Mouse (Mus musculus): Measurements from ENCODE around the gene Ptdss2. TPM values are rescaled to one million over a fixed set of nuclear protein-coding genes. Genes with fewer than 3 reads are reported as not detected.

Gene Ptdss2
- 82.2 and 84.7 TPM in 2 replicates for polyA plus RNA-seq (2016; fragmentation: Nextera tagmentation; extraction: Ambion mirVana)

DNA sequence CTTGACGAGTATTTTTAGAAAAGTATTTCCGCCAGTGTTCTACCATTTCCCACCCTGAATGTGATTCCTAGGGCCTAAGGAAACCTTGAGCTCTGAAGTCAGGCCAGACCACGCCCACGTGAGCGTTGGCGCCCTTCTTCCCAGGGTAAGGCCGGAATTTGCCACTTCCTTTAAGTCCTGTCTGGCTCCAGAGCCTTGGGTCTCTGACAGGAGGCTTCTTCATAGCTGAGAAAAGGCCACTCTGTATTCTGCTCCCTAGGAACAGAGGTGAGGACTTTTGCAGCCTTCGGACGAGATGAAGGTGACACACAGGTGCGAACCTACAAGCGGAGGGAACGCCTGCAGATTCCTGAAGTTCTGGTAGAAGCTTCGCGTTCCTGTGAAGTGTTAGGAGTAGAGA is at the start of gene Ptdss2:
TSS of gene Ptdss2 (plus strand) at position 138 of the 400 bp plus-strand sequence.
- H3K27me3 ChIP-seq, result peaks cover 12% of the 10 kb centered on the region; the same call in 1 of the 2 replicates
- no peaks in the 10 kb centered on the region for H3K36me3 ChIP-seq
- no peaks in the 10 kb centered on the region for H3K9me3 ChIP-seq
- peak within 1 kb of the TSS; percentile 53 for H3K4me3 ChIP-seq
- H3K4me1 ChIP-seq, result 0 out of 2 replicates have a peak, but pooled peaks cover 3% of the 10 kb centered on the region
- peak within 1 kb of the TSS; percentile 41 for H3K9ac ChIP-seq
- H3K4me2 ChIP-seq (replicated peaks), result peak within 1 kb of the TSS; percentile 53
- H3K27ac ChIP-seq, result peak within 1 kb of the TSS; percentile 73
- ATAC-seq (ENCODE audit: insufficient number of reproducible peaks, insufficient read depth, low FRiP score, low TSS enrichment), result no peak
- 44% methylated on average over 14 of the region's 14 CpGs for WGBS

GRCm38 (mm10) chr7:141073782-141074181 is 48.4 kb upstream of the Ptdss2 start:
- H3K9ac ChIP-seq, result no peak overlapping the region
- H3K36me3 ChIP-seq, result no peaks in the 10 kb centered on the region
- peaks cover 18% of the 10 kb centered on the region; the same call in 1 of the 2 replicates for H3K4me1 ChIP-seq
- H3K9me3 ChIP-seq, result no peaks in the 10 kb centered on the region
- 84% methylated on average over 4 of the region's 4 CpGs for WGBS
- H3K27ac ChIP-seq, result no peak overlapping the region
- no peak for ATAC-seq (ENCODE audit: insufficient number of reproducible peaks, insufficient read depth, low FRiP score, low TSS enrichment)
- no peak overlapping the region for H3K4me3 ChIP-seq
- no peak overlapping the region for H3K4me2 ChIP-seq (replicated peaks)
- H3K27me3 ChIP-seq, result peaks cover 23% of the 10 kb centered on the region

GRCm38 (mm10) chr7:141077841-141078240 is 44.3 kb upstream of the Ptdss2 start, which contains the start of gene Pkp3:
Gene Pkp3, plus strand, starts transcription at chr7:141078218.
- 87% methylated on average over 15 of the region's 15 CpGs for WGBS
- no peak for ATAC-seq (ENCODE audit: insufficient number of reproducible peaks, insufficient read depth, low FRiP score, low TSS enrichment)
- H3K9me3 ChIP-seq, result no peaks in the 10 kb centered on the region
- no peak within 1 kb of the TSS for H3K9ac ChIP-seq
- H3K4me3 ChIP-seq, result no peak within 1 kb of the TSS
- no peaks in the 10 kb centered on the region for H3K36me3 ChIP-seq
- H3K4me1 ChIP-seq, result 0 out of 2 replicates have a peak, but pooled peaks cover 5% of the 10 kb centered on the region
- H3K27ac ChIP-seq, result 0 out of 2 replicates have a peak within 1 kb of the TSS, but pooled peaks have one; percentile 25
- peaks cover 26% of the 10 kb centered on the region for H3K27me3 ChIP-seq
- no peak within 1 kb of the TSS for H3K4me2 ChIP-seq (replicated peaks)

DNA sequence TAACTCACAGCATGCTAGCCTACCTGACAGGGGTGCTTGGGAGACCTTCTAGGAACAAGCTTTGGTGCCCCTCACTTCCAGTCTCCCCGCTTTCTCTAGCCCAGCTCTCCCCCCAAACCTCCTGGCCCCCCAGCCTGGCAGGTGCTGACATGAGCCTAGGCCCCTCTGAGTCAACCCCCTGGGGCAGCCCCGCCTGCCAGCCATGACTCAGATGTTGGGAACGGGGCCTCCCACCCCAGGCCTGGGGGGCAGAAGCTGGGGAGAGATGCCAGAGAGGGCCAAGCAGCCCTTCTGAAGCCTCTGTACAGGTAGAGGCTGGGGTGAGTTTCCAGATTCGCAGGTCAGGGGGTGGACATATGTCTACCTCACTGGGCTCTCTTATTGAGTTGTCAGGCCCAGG is 43.3 kb upstream of the Ptdss2 start:
- WGBS, result 74% methylated on average over 4 of the region's 4 CpGs
- H3K27me3 ChIP-seq, result peaks cover 27% of the 10 kb centered on the region

GRCm38 (mm10) chr7:141079481-141080449 is 42.4 kb upstream of the Ptdss2 start:
- Histone ChIP-seq H3K9me3 (no peaks in the 10 kb centered on the region), H3K4me3 (peak overlapping the region; percentile 20), H3K27ac (peak overlapping the region; percentile 25; the same call in 1 of the 2 replicates), H3K36me3 (no peaks in the 10 kb centered on the region), H3K9ac (0 out of 2 replicates have a peak overlapping the region, but pooled peaks have one; percentile 24), H3K4me1 (0 out of 2 replicates have a peak, but pooled peaks cover 5% of the 10 kb centered on the region), H3K4me2 (replicated peaks) (peak overlapping the region; percentile 32), H3K27me3 (peaks cover 27% of the 10 kb centered on the region)
- 0 out of 2 replicates have a peak, but pooled peaks have one; percentile 32 for ATAC-seq (ENCODE audit: insufficient number of reproducible peaks, insufficient read depth, low FRiP score, low TSS enrichment)
- 17% methylated on average over 31 of the region's 34 CpGs for WGBS

More for the DNA sequence above, 43.3 kb upstream of the Ptdss2 start:
- no peak for ATAC-seq (ENCODE audit: insufficient number of reproducible peaks, insufficient read depth, low FRiP score, low TSS enrichment)
- 0 out of 2 replicates have a peak, but pooled peaks cover 5% of the 10 kb centered on the region for H3K4me1 ChIP-seq
- no peak overlapping the region for H3K4me2 ChIP-seq (replicated peaks)
- no peaks in the 10 kb centered on the region for H3K9me3 ChIP-seq
- 0 out of 2 replicates have a peak overlapping the region, but pooled peaks have one; percentile 25 for H3K27ac ChIP-seq
- no peaks in the 10 kb centered on the region for H3K36me3 ChIP-seq
- no peak overlapping the region for H3K9ac ChIP-seq
- no peak overlapping the region for H3K4me3 ChIP-seq

DNA sequence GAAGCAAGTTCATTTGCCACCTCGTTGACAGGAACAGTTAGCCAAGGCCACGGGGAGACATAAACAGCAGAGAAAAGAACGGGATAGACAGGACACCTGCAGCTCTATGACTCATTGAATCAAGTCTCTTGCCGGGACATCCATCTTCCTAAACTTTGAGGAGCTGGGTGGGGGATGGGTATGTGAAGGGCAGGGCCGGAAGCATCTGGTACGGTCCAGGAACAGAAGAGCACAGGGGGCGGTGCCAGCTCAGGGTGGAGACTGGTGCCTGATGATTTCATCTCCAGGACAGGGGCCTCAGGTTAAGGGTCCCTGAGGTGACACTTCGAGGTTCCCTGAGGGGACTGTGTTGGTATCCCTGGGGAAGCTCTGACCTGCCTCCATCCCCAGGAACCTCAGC is 34.3 kb upstream of the Ptdss2 start:
- Histone ChIP-seq H3K27ac (no peak overlapping the region), H3K27me3 (peaks cover 42% of the 10 kb centered on the region), H3K4me3 (no peak overlapping the region), H3K4me1 (no peaks in the 10 kb centered on the region; the same call in 1 of the 2 replicates), H3K4me2 (replicated peaks) (no peak overlapping the region), H3K9me3 (no peaks in the 10 kb centered on the region), H3K9ac (no peak overlapping the region), H3K36me3 (no peaks in the 10 kb centered on the region)
- WGBS, result 43% methylated on average over 8 of the region's 8 CpGs
- ATAC-seq (ENCODE audit: insufficient number of reproducible peaks, insufficient read depth, low FRiP score, low TSS enrichment), result no peak

GRCm38 (mm10) chr7:141088473-141088872 is 33.7 kb upstream of the Ptdss2 start:
- Histone ChIP-seq H3K4me2 (replicated peaks) (0 out of 2 replicates have a peak overlapping the region, but pooled peaks have one; percentile 12), H3K9ac (0 out of 2 replicates have a peak overlapping the region, but pooled peaks have one; percentile 32), H3K36me3 (no peaks in the 10 kb centered on the region), H3K27me3 (peaks cover 45% of the 10 kb centered on the region), H3K27ac (no peak overlapping the region), H3K4me1 (no peaks in the 10 kb centered on the region; the same call in 1 of the 2 replicates), H3K4me3 (no peak overlapping the region), H3K9me3 (no peaks in the 10 kb centered on the region)
- ATAC-seq (ENCODE audit: insufficient number of reproducible peaks, insufficient read depth, low FRiP score, low TSS enrichment), result no peak
- 35% methylated on average over 18 of the region's 18 CpGs for WGBS

DNA sequence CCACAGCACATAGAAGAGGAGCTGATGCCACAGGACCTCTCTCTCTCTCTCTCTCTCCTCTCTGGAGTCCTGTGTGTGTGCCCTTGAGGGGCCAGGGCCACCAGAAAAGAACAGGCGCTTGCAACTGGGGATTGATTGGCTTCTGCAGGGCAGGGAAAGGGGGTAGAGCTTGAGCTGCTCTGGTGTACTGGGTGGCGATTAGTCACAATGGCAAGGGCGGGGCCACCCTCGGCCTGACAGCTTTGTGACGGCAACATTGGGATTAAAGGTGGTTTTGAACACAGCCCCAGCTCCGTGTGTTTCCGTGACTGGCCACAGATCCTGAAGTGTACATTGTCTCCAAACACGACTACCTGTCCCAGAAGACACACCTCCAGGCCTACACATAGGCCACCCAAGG is 32.0 kb upstream of the Ptdss2 start:
- WGBS, result 70% methylated on average over 8 of the region's 8 CpGs
- Histone ChIP-seq H3K27me3 (peaks cover 45% of the 10 kb centered on the region), H3K4me2 (replicated peaks) (no peak overlapping the region), H3K4me3 (no peak overlapping the region), H3K27ac (no peak overlapping the region), H3K36me3 (no peaks in the 10 kb centered on the region), H3K9ac (no peak overlapping the region), H3K4me1 (no peaks in the 10 kb centered on the region; the same call in 1 of the 2 replicates), H3K9me3 (no peaks in the 10 kb centered on the region)
- ATAC-seq (ENCODE audit: insufficient number of reproducible peaks, insufficient read depth, low FRiP score, low TSS enrichment), result no peak

DNA sequence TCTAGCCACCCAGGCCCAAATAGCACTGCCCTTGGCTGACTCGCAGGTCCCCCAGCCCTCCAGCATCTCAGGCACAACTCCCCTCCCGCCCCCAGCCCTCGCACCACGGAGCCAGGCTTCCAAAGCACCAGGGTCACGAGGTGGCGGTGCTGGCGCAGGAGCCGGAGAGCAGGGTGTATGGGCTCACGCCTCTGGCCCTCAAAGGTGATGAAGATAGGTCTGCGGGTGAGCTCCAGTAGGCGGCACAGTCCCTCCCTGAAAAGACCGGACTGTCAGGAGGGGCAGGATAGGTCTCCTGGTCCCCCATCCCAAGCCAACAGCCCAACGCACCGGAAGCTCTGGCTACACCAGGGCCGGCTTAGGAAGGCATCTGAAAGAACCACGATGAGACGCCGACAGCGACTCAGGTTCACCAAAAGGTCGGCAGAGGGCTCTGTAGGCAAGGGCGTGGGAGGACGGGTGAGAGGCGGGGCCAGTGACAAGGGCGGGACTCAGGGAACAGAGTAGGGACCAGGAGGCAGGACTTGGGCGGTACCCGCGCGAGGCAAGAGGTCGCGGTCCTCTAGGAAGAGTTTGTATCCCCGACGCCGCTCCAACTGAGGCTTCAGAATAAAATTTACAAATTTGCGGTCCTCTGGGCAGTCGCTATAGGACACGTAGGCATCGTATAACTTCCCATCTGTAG is 30.0 kb upstream of the Ptdss2 start:
- Histone ChIP-seq H3K9me3 (no peaks in the 10 kb centered on the region), H3K36me3 (no peaks in the 10 kb centered on the region), H3K27me3 (peaks cover 42% of the 10 kb centered on the region), H3K9ac (peak overlapping the region; percentile 2; the same call in 1 of the 2 replicates), H3K27ac (no peak overlapping the region), H3K4me1 (no peaks in the 10 kb centered on the region; the same call in 1 of the 2 replicates), H3K4me3 (peak overlapping the region; percentile 18), H3K4me2 (replicated peaks) (peak overlapping the region; percentile 45)
- 7% methylated on average over 37 of the region's 37 CpGs for WGBS
- ATAC-seq (ENCODE audit: insufficient number of reproducible peaks, insufficient read depth, low FRiP score, low TSS enrichment), result peak; percentile 65; the same call in 1 of the 2 replicates

GRCm38 (mm10) chr7:141093950-141094349 is 28.2 kb upstream of the Ptdss2 start:
- Histone ChIP-seq H3K27ac (no peak overlapping the region), H3K4me3 (no peak overlapping the region), H3K4me1 (no peaks in the 10 kb centered on the region; the same call in 1 of the 2 replicates), H3K4me2 (replicated peaks) (no peak overlapping the region), H3K36me3 (no peaks in the 10 kb centered on the region), H3K9ac (no peak overlapping the region), H3K27me3 (peaks cover 34% of the 10 kb centered on the region), H3K9me3 (no peaks in the 10 kb centered on the region)
- no peak for ATAC-seq (ENCODE audit: insufficient number of reproducible peaks, insufficient read depth, low FRiP score, low TSS enrichment)
- WGBS, result 80% methylated on average over 6 of the region's 6 CpGs

Data from embryonic facial prominence, embryonic 12.5 days (tissue).